Mouse (Mus musculus) intestine, embryonic 14.5 days (tissue): ENCODE results near the gene Aknad1. TPM values are rescaled to one million over a fixed set of nuclear protein-coding genes. Genes with fewer than 3 reads are reported as not detected.

Source experiments
- ATAC-seq: fragments of 200-750 bp; cut with Nextera tagmentation; replicated peaks from 2 replicates; pipeline ENCODE4 v1.8.0; 2017; ENCODE audit warnings: low read depth, moderate number of reproducible peaks, moderate TSS enrichment, moderate library complexity; ENCODE audit not compliant: low FRiP score, low TSS enrichment
- DNase-seq: peaks from one replicate; pipeline ENCODE4 v3.0.0-alpha.2; 2018; ENCODE audit warnings: low spot score
- H3K27ac ChIP-seq: fragments of 300-500 bp; sonication (generic); 2 replicates; pipeline ENCODE4 v1.5.1; 2014; ENCODE audit warnings: low read depth, mild to moderate bottlenecking, control low read depth
- H3K27me3 ChIP-seq: fragments of 300-500 bp; sonication (generic); replicated peaks from 2 replicates; pipeline ENCODE4 v1.6.1; 2014; ENCODE audit warnings: low read length, control low read depth; ENCODE audit not compliant: control insufficient read depth, insufficient read depth
- H3K36me3 ChIP-seq: fragments of 300-500 bp; sonication (generic); 2 replicates; pipeline ENCODE4 v1.6.1; 2014; ENCODE audit warnings: low read length, control low read depth; ENCODE audit not compliant: control insufficient read depth, insufficient read depth
- H3K4me1 ChIP-seq: fragments of 300-500 bp; sonication (generic); replicated peaks from 2 replicates; pipeline ENCODE4 v1.6.1; 2014; ENCODE audit warnings: low read length, control low read depth, mixed read lengths; ENCODE audit not compliant: control insufficient read depth, insufficient read depth
- H3K4me2 ChIP-seq: fragments of 300-500 bp; sonication (generic); 2 replicates; pipeline ENCODE4 v1.6.1; 2014; ENCODE audit warnings: low read length
- H3K4me3 ChIP-seq: fragments of 300-500 bp; sonication (generic); 2 replicates; pipeline ENCODE4 v1.5.1; 2014; ENCODE audit warnings: low read depth, low read length, control low read depth, mixed read lengths
- H3K9ac ChIP-seq: fragments of 300-500 bp; sonication (generic); 2 replicates; pipeline ENCODE4 v1.6.1; 2014; ENCODE audit warnings: mild to moderate bottlenecking, low read length
- H3K9me3 ChIP-seq: fragments of 300-500 bp; sonication (generic); 2 replicates; pipeline ENCODE4 v1.6.1; 2016; ENCODE audit warnings: low read length, control low read depth; ENCODE audit not compliant: control insufficient read depth
- WGBS: fragments of 180-500 bp; shearing (Covaris S2); extraction: QIAGEN DNeasy Blood & Tissue Kit; methylation state at CpG from one replicate; pipeline ENCODE4 v1.1.7; 2014; 5-methylcytosine and 5-hydroxymethylcytosine counted together
- polyA plus RNA-seq: library from polyadenylated mRNA; unstranded; fragments of >200 nt; fragmentation: Nextera tagmentation; extraction: Ambion mirVana; gene quantifications from 2 replicates; pipeline ENCODE4 v1.2.1, GENCODE M21; 2014

Gene Aknad1
- polyA plus RNA-seq, 1 experiment from 2014 or later: 0.20 TPM

DNA sequence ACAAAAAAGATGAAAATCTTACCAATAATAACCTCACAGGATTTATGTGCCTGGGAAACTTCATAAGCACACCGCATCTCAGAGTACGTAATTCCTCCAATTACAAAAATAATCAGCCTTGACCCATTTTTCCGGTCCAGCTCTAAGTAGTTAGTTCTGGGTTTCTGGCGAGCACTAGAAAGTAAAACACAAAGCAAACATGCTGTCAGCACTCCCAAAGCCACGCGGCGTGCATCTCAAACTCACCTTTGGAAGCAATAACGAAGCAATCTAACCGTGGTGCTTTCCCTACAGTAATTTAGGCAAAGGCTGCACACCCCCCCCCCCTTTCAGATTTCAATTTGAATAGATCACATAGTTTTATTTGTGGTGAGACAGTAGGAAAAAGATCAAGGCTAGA lies 55.3 kb downstream of the Aknad1 start:
- no peaks in the 10 kb centered on the region for H3K27me3 ChIP-seq
- no peaks in the 10 kb centered on the region for H3K9me3 ChIP-seq
- H3K27ac ChIP-seq: no peak overlapping the region
- 93% methylated on average over 9 of the region's 9 CpGs for WGBS
- peaks cover 57% of the 10 kb centered on the region for H3K36me3 ChIP-seq
- ATAC-seq: no peak
- H3K9ac ChIP-seq: no peak overlapping the region
- H3K4me1 ChIP-seq: no peaks in the 10 kb centered on the region
- no peak overlapping the region for H3K4me3 ChIP-seq
- H3K4me2 ChIP-seq: no peak overlapping the region
- no peak for DNase-seq

DNA sequence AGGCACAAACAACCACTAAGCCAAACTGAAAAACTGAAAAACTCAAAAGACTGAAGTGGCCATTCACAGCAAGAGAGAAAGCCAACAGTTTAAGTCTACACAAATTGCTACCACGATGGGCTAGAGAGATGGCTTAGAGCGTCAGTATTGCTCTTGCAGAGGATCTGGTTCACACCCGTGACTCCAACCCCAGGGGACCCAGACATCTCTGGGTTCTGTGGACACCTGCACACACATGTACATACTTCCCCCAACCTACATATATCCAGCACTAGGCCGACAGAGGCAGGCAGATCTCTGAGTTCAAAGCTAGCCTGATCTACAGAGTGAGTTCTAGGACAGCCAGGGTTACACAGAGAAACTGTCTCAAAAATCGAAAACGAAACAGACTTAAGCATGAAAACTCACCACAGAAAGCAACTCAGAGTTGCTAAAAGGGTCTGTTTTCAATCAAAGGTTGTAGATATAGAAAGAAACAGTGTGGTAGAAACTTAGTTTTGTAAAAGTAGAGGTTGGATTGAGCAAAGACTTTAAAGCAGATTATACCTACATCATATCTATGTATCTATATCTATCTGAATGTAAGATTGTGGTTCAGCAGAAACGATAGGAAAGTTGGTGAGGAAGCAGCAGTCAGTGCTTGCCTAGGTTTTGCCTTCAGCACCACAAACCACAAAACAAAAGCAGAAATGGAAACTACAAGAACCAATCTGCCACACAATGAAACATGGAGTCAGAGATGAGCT lies 56.3 kb downstream of the Aknad1 start:
- 86% methylated on average over 7 of the region's 7 CpGs for WGBS
- DNase-seq: no peak
- H3K4me2 ChIP-seq: no peak overlapping the region
- no peak overlapping the region for H3K4me3 ChIP-seq
- peaks cover 67% of the 10 kb centered on the region for H3K36me3 ChIP-seq
- H3K9ac ChIP-seq: no peak overlapping the region
- H3K27ac ChIP-seq: no peak overlapping the region
- ATAC-seq: no peak
- no peaks in the 10 kb centered on the region for H3K4me1 ChIP-seq
- H3K9me3 ChIP-seq: no peaks in the 10 kb centered on the region
- H3K27me3 ChIP-seq: no peaks in the 10 kb centered on the region

DNA sequence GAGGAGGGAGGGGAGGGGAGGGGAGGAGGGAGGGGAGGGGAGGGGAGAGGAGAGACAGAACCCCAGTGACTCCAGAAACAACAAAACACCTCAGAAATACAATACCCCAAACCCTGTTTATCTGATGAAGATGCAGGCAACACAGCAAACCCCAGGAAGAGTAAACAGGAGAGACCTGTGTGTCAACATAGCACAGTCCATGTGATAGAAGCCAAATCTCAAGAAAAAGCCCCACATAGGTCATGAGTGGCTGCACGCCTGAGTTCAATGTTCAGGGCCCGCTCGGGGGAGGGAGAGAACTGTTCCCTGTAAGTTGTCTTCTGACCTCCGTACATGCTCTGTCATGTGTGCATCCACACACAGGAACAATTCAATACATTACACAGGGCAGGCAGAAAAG lies 56.9 kb downstream of the Aknad1 start:
- 84% methylated on average over 4 of the region's 4 CpGs for WGBS
- DNase-seq: no peak
- Histone ChIP-seq H3K4me3 (no peak overlapping the region), H3K4me1 (no peaks in the 10 kb centered on the region), H3K4me2 (no peak overlapping the region), H3K27me3 (no peaks in the 10 kb centered on the region), H3K9ac (no peak overlapping the region), H3K27ac (no peak overlapping the region), H3K9me3 (no peaks in the 10 kb centered on the region), H3K36me3 (peaks cover 74% of the 10 kb centered on the region)
- no peak for ATAC-seq

DNA sequence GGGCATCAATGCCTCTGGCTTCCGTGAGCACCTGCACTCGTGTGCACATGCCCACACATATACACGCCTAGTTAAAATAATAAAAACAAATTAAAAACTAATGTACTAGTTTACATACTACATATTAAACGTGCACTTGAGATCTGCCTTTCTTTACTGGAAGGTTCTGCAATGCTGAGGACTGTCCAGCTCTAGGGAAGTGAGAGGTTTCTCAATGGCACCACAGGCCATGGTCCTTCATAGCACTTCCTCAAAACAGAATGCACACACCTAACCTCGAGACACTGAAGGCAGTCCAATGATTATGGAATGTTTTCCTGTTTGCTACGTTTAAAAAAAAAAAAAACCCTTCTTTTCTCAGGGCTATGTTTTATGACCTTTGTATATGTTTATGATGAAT lies 58.3 kb downstream of the Aknad1 start:
- Histone ChIP-seq H3K36me3 (peaks cover 80% of the 10 kb centered on the region), H3K27ac (no peak overlapping the region), H3K4me3 (no peak overlapping the region), H3K4me2 (no peak overlapping the region), H3K4me1 (no peaks in the 10 kb centered on the region), H3K9ac (no peak overlapping the region), H3K27me3 (no peaks in the 10 kb centered on the region), H3K9me3 (no peaks in the 10 kb centered on the region)
- WGBS: 86% methylated on average over 6 of the region's 6 CpGs
- no peak for ATAC-seq
- no peak for DNase-seq

DNA sequence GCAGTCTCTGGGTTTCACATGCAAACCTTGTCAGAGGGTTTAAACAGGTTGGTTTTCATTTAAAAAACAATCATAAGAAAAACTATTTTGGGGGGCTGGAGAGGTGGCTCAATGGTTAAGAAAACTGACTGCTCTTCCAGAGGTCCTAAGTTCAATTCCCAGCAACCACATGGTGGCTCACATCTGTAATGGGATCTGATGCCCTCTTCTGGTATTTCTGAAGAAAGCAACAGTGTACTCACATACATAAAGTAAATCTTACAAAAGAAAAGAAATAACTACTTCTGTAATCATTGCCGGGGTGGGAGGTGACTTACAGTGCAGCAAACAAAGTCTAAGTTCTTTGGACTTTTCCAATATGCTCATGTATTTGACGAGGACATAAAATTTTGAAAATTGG lies 58.9 kb downstream of the Aknad1 start:
- Histone ChIP-seq H3K9ac (no peak overlapping the region), H3K9me3 (no peaks in the 10 kb centered on the region), H3K27ac (no peak overlapping the region), H3K4me1 (no peaks in the 10 kb centered on the region), H3K4me2 (no peak overlapping the region), H3K36me3 (peaks cover 83% of the 10 kb centered on the region), H3K27me3 (no peaks in the 10 kb centered on the region), H3K4me3 (no peak overlapping the region)
- ATAC-seq (no peak), DNase-seq (no peak)
- WGBS: 88% methylated on average over 2 of the region's 2 CpGs

DNA sequence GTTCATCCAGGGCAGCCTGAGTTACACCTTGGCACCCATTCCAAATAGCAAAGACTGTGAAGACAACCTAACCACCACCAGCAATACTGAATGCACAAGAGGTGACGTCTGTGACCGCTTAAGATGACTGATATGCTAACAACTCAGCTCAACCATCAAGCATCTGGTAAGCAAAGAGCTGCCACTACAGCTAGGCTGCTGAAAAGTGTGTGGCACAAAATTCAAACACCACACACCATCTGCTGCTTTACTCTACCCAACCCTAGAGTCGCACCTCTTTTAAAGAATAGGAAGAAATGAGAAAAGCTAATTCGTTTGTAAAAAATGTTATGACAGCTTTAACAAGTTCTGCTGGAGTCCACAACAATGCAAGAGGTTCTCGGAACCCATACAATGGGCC lies 66.2 kb downstream of the Aknad1 start:
- Histone ChIP-seq H3K9ac (no peak overlapping the region), H3K9me3 (no peaks in the 10 kb centered on the region), H3K36me3 (peaks cover 67% of the 10 kb centered on the region), H3K27me3 (no peaks in the 10 kb centered on the region), H3K4me2 (no peak overlapping the region), H3K27ac (no peak overlapping the region), H3K4me1 (no peaks in the 10 kb centered on the region), H3K4me3 (no peak overlapping the region)
- no peak for ATAC-seq
- WGBS: 87% methylated on average over 5 of the region's 5 CpGs
- no peak for DNase-seq

DNA sequence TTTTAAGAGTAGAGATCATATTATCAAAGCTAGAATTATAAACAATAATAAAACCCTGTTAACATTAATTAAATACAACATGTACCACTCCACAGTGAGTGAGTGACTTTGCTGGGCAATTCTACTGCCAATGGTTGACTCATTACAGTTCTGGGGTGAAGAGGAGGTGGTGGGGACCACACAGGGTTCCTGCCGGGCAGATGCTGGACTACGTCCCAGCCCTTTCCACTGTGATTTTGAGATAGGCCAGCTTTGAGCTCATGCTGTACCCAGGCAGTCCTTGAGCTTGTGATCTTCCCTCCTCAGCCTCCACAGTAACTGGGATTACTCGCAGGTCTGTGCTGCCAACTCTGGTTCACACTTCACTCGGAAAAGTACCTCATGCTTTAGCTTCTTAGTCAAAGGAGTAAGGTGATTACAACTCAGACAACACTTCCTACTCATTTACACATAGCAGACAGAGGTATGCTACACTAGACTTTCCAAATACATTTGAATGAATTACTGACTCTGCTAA lies 71.3 kb downstream of the Aknad1 start:
- DNase-seq: no peak
- 81% methylated on average over 4 of the region's 4 CpGs for WGBS
- Histone ChIP-seq H3K4me3 (no peak overlapping the region), H3K9me3 (no peaks in the 10 kb centered on the region), H3K9ac (no peak overlapping the region), H3K4me1 (no peaks in the 10 kb centered on the region), H3K36me3 (peaks cover 54% of the 10 kb centered on the region), H3K27ac (no peak overlapping the region), H3K27me3 (no peaks in the 10 kb centered on the region), H3K4me2 (no peak overlapping the region)
- ATAC-seq: no peak

DNA sequence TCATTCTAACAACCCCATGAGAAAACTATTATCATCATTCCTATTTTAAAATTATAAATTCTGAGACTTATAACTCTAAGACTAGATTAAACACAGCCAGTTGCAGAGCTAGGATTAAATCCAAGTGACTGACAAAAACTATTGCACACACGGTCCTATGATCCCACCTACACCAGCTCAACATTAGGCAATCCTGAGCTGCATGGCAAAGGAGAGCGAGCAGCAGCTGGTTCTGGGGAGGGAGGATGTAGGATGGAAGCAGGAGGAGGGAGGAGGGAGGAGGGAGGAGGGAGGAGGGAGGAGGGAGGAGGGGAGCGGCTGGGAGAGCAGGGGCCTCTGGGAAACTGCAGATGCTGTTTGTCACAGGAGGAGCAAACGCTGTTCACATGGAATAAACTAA lies 76.2 kb downstream of the Aknad1 start:
- Histone ChIP-seq H3K4me3 (no peak overlapping the region), H3K27me3 (no peaks in the 10 kb centered on the region), H3K4me2 (no peak overlapping the region), H3K9me3 (no peaks in the 10 kb centered on the region), H3K9ac (no peak overlapping the region), H3K27ac (no peak overlapping the region), H3K36me3 (peaks cover 64% of the 10 kb centered on the region), H3K4me1 (no peaks in the 10 kb centered on the region)
- 76% methylated on average over 4 of the region's 4 CpGs for WGBS
- DNase-seq (no peak), ATAC-seq (no peak)

DNA sequence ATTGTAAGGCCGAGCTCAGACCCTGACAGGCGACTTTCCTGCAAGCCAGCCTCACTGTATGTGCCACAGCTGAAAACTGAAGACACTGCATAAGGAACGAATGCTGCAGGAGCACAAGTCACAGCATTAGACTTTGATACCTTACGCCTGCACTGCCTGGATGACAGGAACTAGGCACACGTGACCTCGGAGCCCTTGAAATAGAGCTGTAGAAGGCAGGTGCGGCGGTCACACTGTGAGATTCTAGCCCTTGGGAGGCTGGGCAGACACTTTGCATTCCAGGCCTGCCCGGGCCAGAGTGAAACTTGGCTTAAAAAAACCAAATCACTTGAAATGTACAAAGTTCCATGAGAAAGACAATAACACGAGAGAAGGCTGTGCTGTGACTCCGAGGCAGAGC lies 91.0 kb downstream of the Aknad1 start:
- no peak overlapping the region for H3K9ac ChIP-seq
- WGBS: 84% methylated on average over 11 of the region's 11 CpGs
- H3K4me3 ChIP-seq: no peak overlapping the region
- ATAC-seq (no peak), DNase-seq (no peak)
- no peak overlapping the region for H3K27ac ChIP-seq
- no peaks in the 10 kb centered on the region for H3K4me1 ChIP-seq
- H3K27me3 ChIP-seq: no peaks in the 10 kb centered on the region
- H3K4me2 ChIP-seq: no peak overlapping the region
- peaks cover 15% of the 10 kb centered on the region for H3K36me3 ChIP-seq
- H3K9me3 ChIP-seq: no peaks in the 10 kb centered on the region
